Mouse (Mus musculus) midbrain, embryonic 16.5 days (tissue): ENCODE data around the gene Itpkb. TPM values are rescaled to one million over a fixed set of nuclear protein-coding genes. Genes with fewer than 3 reads are reported as not detected.

Experiments used
- polyA plus RNA-seq: library from polyadenylated mRNA; unstranded; fragments of >200 nt; fragmentation: Nextera tagmentation; extraction: Ambion mirVana; gene quantifications from 2 replicates; pipeline ENCODE4 v1.2.1, GENCODE M21; 2015

The Itpkb gene
- polyA plus RNA-seq, 1 experiment from 2014 or later, result 2.2 TPM

Other genes starting within 250 kb of the Itpkb start
- 2.7 and 3.2 TPM in 2 replicates for gene Coq8a, start 130.9 kb upstream of the Itpkb start, polyA plus RNA-seq
- 15.0 and 20.2 TPM in 2 replicates for gene Psen2, start 67.0 kb upstream of the Itpkb start, polyA plus RNA-seq
- gene Stum, start 153.0 kb downstream of the Itpkb start, polyA plus RNA-seq, result 7.0 and 11.5 TPM in 2 replicates
- 75.6 and 84.0 TPM in 2 replicates for gene Parp1, start 238.4 kb downstream of the Itpkb start, polyA plus RNA-seq